8 mouse cellular contexts compared by ENCODE assay signal in the genomic region with DNA sequence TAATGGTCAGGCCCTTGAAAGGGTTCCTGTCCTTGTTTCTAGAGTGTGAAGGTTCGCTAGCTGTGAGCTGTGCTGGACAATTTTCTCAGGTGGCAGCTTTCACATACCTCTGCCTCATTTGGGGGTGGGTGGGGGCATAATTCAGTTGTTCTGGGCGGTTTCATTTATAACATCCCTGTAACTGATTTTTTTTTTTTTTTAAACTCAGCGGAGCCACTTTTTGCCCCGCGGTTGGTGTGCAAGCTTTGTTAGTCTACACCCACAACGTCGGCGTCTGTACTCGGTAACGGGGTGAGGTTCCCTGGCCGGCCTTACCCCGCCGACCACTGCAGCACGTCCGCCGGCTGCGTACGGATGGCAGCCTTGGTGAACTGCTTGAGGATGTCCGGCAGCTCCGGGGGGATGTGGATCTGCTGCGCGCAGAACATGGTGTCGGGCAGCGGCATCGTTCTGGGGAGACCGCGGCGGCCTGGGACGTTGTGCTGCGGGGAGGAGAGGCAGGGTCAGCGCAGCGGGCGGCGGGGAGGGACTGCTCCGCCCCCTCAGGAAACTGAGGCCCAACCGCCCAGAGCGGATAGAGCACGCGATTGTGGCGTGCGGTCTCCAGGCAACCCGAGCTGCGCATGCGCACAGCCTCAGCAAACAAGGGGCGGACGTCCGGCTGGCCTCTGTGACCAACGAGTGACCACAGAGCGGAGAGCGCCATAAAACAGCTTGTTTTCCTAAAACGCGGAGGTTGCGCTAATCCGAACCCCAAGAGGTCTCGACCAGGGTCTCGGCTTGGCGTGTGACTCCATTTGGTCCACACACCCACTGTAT. TPM values are rescaled to one million over a fixed set of nuclear protein-coding genes. Genes with fewer than 3 reads are reported as not detected.
A peak's percentile ranks its signal among the peaks of the same experiment; 100 is the strongest.
DNase-seq lines count a peak whose midpoint lies in the region; ATAC-seq and TF ChIP-seq lines count a peak whose summit lies in the region.

A gene (minus strand): TSS at position 640 of the 819 bp plus-strand sequence.

- H3K36me3 ChIP-seq in G1E (replicated peaks) = peaks cover 28% of the 10 kb centered on the region
- H3K36me3 ChIP-seq in forebrain, postnatal 0 days (ENCODE audit: insufficient read depth) = peaks cover 6% of the 10 kb centered on the region
- peaks cover 9% of the 10 kb centered on the region for H3K36me3 ChIP-seq in lung, embryonic 16.5 days (ENCODE audit: control insufficient read depth, insufficient read depth, low read length)

- no peak for TF ChIP-seq CTCF in G1E (IDR thresholded peaks at IDR 0.05; ENCODE audit: low read depth, low read length)
- no peak for TF ChIP-seq CTCF in forebrain, postnatal 0 days (IDR thresholded peaks at IDR 0.05; ENCODE audit: low read depth)

- peak; percentile 73 for DNase-seq in G1E (ENCODE audit: low spot score)
- DNase-seq in cerebellum, adult 18-20 months = peak; percentile 89
- peak; percentile 92 for DNase-seq in forebrain, postnatal 0 days
- DNase-seq in layer of hippocampus, adult 9-10 months (ENCODE audit: low spot score) = peak; percentile 71
- DNase-seq in ovary, postnatal 10 days (ENCODE audit: low spot score) = peak; percentile 87
- DNase-seq in thymus, postnatal 10 days (ENCODE audit: low spot score in 2 of 2) = peak; percentile 32 to 34

- peak within 1 kb of the TSS; percentile 88 for H3K4me2 ChIP-seq in forebrain, postnatal 0 days (ENCODE audit: low read depth)
- H3K4me2 ChIP-seq in lung, embryonic 16.5 days (ENCODE audit: low read depth, low read length) = peak within 1 kb of the TSS; percentile 87

- peak; percentile 77 for ATAC-seq in G1E (ENCODE audit: extremely low read depth, insufficient number of reproducible peaks, low FRiP score, poor library complexity, severe bottlenecking)
- peak; percentile 93 for ATAC-seq in forebrain, postnatal 0 days
- peak; percentile 86 to 87 for ATAC-seq in hematopoietic stem cell, adult 5-6 weeks (replicated peaks in 1 of 2; ENCODE audit: insufficient read depth in 1 of 2, low FRiP score in 2 of 2, low TSS enrichment in 1 of 2, low read depth in 1 of 2, poor library complexity in 2 of 2, severe bottlenecking in 2 of 2)
- peak; percentile 96 for ATAC-seq in lung, embryonic 16.5 days (ENCODE audit: low read depth)

- H3K4me1 ChIP-seq in G1E (ENCODE audit: insufficient read depth, low read depth, low read length) = peaks cover 50% of the 10 kb centered on the region
- H3K4me1 ChIP-seq in forebrain, postnatal 0 days (ENCODE audit: insufficient read depth) = no peaks in the 10 kb centered on the region
- peaks cover 13% of the 10 kb centered on the region for H3K4me1 ChIP-seq in lung, embryonic 16.5 days (replicated peaks; ENCODE audit: control insufficient read depth, insufficient read depth, low read length)

- H3K27ac ChIP-seq in forebrain, postnatal 0 days (ENCODE audit: low read depth, low read length) = peak within 1 kb of the TSS; percentile 72
- peak within 1 kb of the TSS; percentile 75 for H3K27ac ChIP-seq in lung, embryonic 16.5 days (ENCODE audit: low read length)

- H3K4me3 ChIP-seq in G1E (ENCODE audit: low read depth, low read length) = peak within 1 kb of the TSS; percentile 83
- peak within 1 kb of the TSS; percentile 59 for H3K4me3 ChIP-seq in forebrain, postnatal 0 days (ENCODE audit: low read depth, low read length)
- H3K4me3 ChIP-seq in lung, embryonic 16.5 days (ENCODE audit: low read length) = peak within 1 kb of the TSS; percentile 66

- no peaks in the 10 kb centered on the region for H3K9me3 ChIP-seq in G1E (replicated peaks)
- no peaks in the 10 kb centered on the region for H3K9me3 ChIP-seq in forebrain, postnatal 0 days (ENCODE audit: low read length)
- no peaks in the 10 kb centered on the region for H3K9me3 ChIP-seq in lung, embryonic 16.5 days (ENCODE audit: control insufficient read depth, low read length)

- under 1% methylated on average over 57 of the region's 57 CpGs for WGBS in forebrain, postnatal 0 days
- under 1% methylated on average over 56 of the region's 57 CpGs for WGBS in lung, embryonic 16.5 days

- peak within 1 kb of the TSS; percentile 64 for H3K9ac ChIP-seq in forebrain, postnatal 0 days
- peak within 1 kb of the TSS; percentile 82 for H3K9ac ChIP-seq in lung, embryonic 16.5 days (ENCODE audit: low read length)

- peaks cover 10% of the 10 kb centered on the region for H3K27me3 ChIP-seq in G1E (ENCODE audit: insufficient read depth, low read length)
- no peaks in the 10 kb centered on the region for H3K27me3 ChIP-seq in forebrain, postnatal 0 days (ENCODE audit: insufficient read depth, low read length)
- H3K27me3 ChIP-seq in lung, embryonic 16.5 days (ENCODE audit: control insufficient read depth, insufficient read depth, low read depth, low read length) = no peaks in the 10 kb centered on the region; the same call in 1 of the 2 replicates

RNA-seq across cellular contexts. Expression of the gene that starts here (rescaled TPM):
- total RNA-seq in G1E (2014; fragmentation: Nextera tagmentation) = 0.90 TPM in 1 of 2 replicates, not detected in the other
- total RNA-seq in G1E (2017) = 1.1 and 3.8 TPM in 2 replicates
- polyA plus RNA-seq in G1E (2012) = 1.4 and 1.5 TPM in 2 replicates
- total RNA-seq in forebrain, postnatal 0 days (2014; rRNA removed) = 1.2 and 2.1 TPM in 2 replicates
- polyA plus RNA-seq in forebrain, postnatal 0 days (2015; fragmentation: Nextera tagmentation; extraction: Ambion mirVana) = 2.1 and 3.1 TPM in 2 replicates
- 3.4 TPM in 1 of 2 replicates, not detected in the other for total RNA-seq in hematopoietic stem cell, adult 5-6 weeks (2017)
- 5.6 and 6.2 TPM in 2 replicates for polyA plus RNA-seq in lung, embryonic 16.5 days (2015; fragmentation: Nextera tagmentation; extraction: Ambion mirVana)

Comparison
In these comparisons a context has a peak if more than half of its experiments do, and no peak if none do; other contexts are left out.
1. Peak in every context shown above with its lines: DNase-seq, ATAC-seq, H3K4me3 ChIP-seq and H3K27ac ChIP-seq.
2. DNase-seq: peak in every context shown above with its lines; median percentile 92 in forebrain, postnatal 0 days; 89 in cerebellum, adult 18-20 months; 87 in ovary, postnatal 10 days; 73 in G1E; 71 in layer of hippocampus, adult 9-10 months; 33 in thymus, postnatal 10 days.